Mouse (Mus musculus): ENCODE data around the gene Nectin1. TPM values are rescaled to one million over a fixed set of nuclear protein-coding genes. Genes with fewer than 3 reads are reported as not detected.

Nectin1 gene
- total and polyA plus RNA-seq, 3 experiments = 0.26 to 1.9 (median 1.8) TPM

- in situ Hi-C loops (cut with MboI; ENCODE audit: low pct_ligation_motif_present, low pct_unique_long_range_greater_than_20kb, low sequenced_read_pairs) = no loop called here
- H3K4me1 ChIP-seq (ENCODE audit: control insufficient read depth in 1 of 2, insufficient read depth in 2 of 2) = peaks cover 13 to 59% of the 10 kb centered on the region in 2 experiments
- no peaks in the 10 kb centered on the region for H3K36me3 ChIP-seq (replicated peaks in 1 of 2; ENCODE audit: control insufficient read depth in 1 of 2, insufficient read depth in 1 of 2, low read length in 1 of 2)
- no peak for DNase-seq (ENCODE audit: extremely low read depth)
- no peaks in the 10 kb centered on the region for H3K27me3 ChIP-seq (replicated peaks)
- no peaks in the 10 kb centered on the region for H3K79me2 ChIP-seq (replicated peaks; ENCODE audit: control insufficient read depth, extremely low read depth, insufficient read depth, poor library complexity, severe bottlenecking)
- H3K9ac ChIP-seq (ENCODE audit: insufficient read depth, low read depth) = no peak overlapping the region
- no peak overlapping the region for H3K27ac ChIP-seq (ENCODE audit: insufficient read depth, low read depth)
- H3K4me3 ChIP-seq (replicated peaks in 1 of 3; ENCODE audit: low read depth in 2 of 3, low read length in 2 of 3, poor library complexity in 1 of 3) = no peak overlapping the region
- TF ChIP-seq MAFK (IDR thresholded peaks at IDR 0.05; ENCODE audit: insufficient replicate concordance, low read length) (no peak), MYC (IDR thresholded peaks at IDR 0.05; ENCODE audit: low read depth, low read length) (no peak), NRF1 (IDR thresholded peaks at IDR 0.05; ENCODE audit: low read depth, low read length) (no peak)
- H3K4me2 ChIP-seq (ENCODE audit: insufficient read depth, low read depth, poor library complexity, severe bottlenecking) = no peak overlapping the region
- H3K9me3 ChIP-seq (replicated peaks; ENCODE audit: low read length) = peaks cover under 1% of the 10 kb centered on the region
- dilution Hi-C loops (cut with MboI; ENCODE audit: extremely low pct_ligation_motif_present, extremely low pct_unique_long_range_greater_than_20kb, low sequenced_read_pairs) = no loop called here
These were observed 25.4 kb downstream of the Nectin1 start for GRCm38 (mm10) chr9:43769228-43769627.

- no peaks in the 10 kb centered on the region for H3K79me2 ChIP-seq (replicated peaks; ENCODE audit: control insufficient read depth, extremely low read depth, insufficient read depth, poor library complexity, severe bottlenecking)
- no peak overlapping the region for H3K4me2 ChIP-seq (ENCODE audit: insufficient read depth, low read depth, poor library complexity, severe bottlenecking)
- no peak overlapping the region for H3K9ac ChIP-seq (ENCODE audit: insufficient read depth, low read depth)
- in situ Hi-C loops (cut with MboI; ENCODE audit: low pct_ligation_motif_present, low pct_unique_long_range_greater_than_20kb, low sequenced_read_pairs) (no loop called here), dilution Hi-C loops (cut with MboI; ENCODE audit: extremely low pct_ligation_motif_present, extremely low pct_unique_long_range_greater_than_20kb, low sequenced_read_pairs) (no loop called here)
- TF ChIP-seq MAX (IDR thresholded peaks at IDR 0.05; ENCODE audit: low read length) (no peak), GABPA (IDR thresholded peaks at IDR 0.05; ENCODE audit: insufficient replicate concordance, low read depth, low read length) (no peak), USF1 (IDR thresholded peaks at IDR 0.05; ENCODE audit: low read depth, low read length) (no peak), NRF1 (IDR thresholded peaks at IDR 0.05; ENCODE audit: low read depth, low read length) (no peak)
- no peaks in the 10 kb centered on the region for H3K27me3 ChIP-seq (replicated peaks)
- H3K4me3 ChIP-seq (replicated peaks in 1 of 3; ENCODE audit: low read depth in 2 of 3, low read length in 2 of 3, poor library complexity in 1 of 3) = no peak overlapping the region
- no peaks in the 10 kb centered on the region for H3K36me3 ChIP-seq (replicated peaks in 1 of 2; ENCODE audit: control insufficient read depth in 1 of 2, insufficient read depth in 1 of 2, low read length in 1 of 2)
- H3K9me3 ChIP-seq (replicated peaks; ENCODE audit: low read length) = no peaks in the 10 kb centered on the region
- H3K4me1 ChIP-seq (ENCODE audit: control insufficient read depth in 1 of 2, insufficient read depth in 2 of 2) = peaks cover 13 to 61% of the 10 kb centered on the region in 2 experiments
- no peak for DNase-seq (ENCODE audit: extremely low read depth)
- no peak overlapping the region for H3K27ac ChIP-seq (ENCODE audit: insufficient read depth, low read depth)
These were observed 26.2 kb downstream of the Nectin1 start for GRCm38 (mm10) chr9:43769940-43770339.

DNA sequence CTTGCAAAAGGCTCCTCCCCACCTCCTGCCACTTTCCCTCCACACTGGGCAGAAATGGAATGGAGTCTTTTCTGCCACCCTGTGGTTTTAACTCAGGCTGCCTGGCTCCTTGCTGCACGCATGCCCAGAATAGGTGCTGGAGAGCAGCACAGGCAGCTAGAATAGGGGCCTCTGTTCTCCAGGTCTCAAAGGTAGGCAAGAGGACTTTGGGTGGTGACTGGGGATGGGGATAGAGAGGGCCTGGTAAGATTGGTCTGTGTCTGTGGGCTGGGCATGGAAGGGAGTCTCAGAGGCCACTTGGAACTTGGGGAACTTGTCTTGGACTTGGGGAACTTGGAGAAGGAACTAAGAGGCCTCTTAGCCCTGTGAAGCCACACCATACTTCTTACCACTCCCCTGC is 27.3 kb downstream of the Nectin1 start:
- no peak overlapping the region for H3K4me3 ChIP-seq (replicated peaks in 1 of 3; ENCODE audit: low read depth in 2 of 3, low read length in 2 of 3, poor library complexity in 1 of 3)
- H3K36me3 ChIP-seq (replicated peaks in 1 of 2; ENCODE audit: control insufficient read depth in 1 of 2, insufficient read depth in 1 of 2, low read length in 1 of 2) = no peaks in the 10 kb centered on the region
- H3K27ac ChIP-seq (ENCODE audit: insufficient read depth, low read depth) = no peak overlapping the region
- no peaks in the 10 kb centered on the region for H3K79me2 ChIP-seq (replicated peaks; ENCODE audit: control insufficient read depth, extremely low read depth, insufficient read depth, poor library complexity, severe bottlenecking)
- no peaks in the 10 kb centered on the region for H3K27me3 ChIP-seq (replicated peaks)
- H3K9ac ChIP-seq (ENCODE audit: insufficient read depth, low read depth) = no peak overlapping the region
- DNase-seq (ENCODE audit: extremely low read depth) = no peak
- TF ChIP-seq NRF1 (IDR thresholded peaks at IDR 0.05; ENCODE audit: low read depth, low read length) (0 out of 2 replicates have a peak, but pooled peaks have one; percentile 25), IRF4 (IDR thresholded peaks at IDR 0.05; ENCODE audit: low read depth, low read length) (no peak)
- H3K9me3 ChIP-seq (replicated peaks; ENCODE audit: low read length) = no peaks in the 10 kb centered on the region
- H3K4me2 ChIP-seq (ENCODE audit: insufficient read depth, low read depth, poor library complexity, severe bottlenecking) = no peak overlapping the region
- dilution Hi-C loops (cut with MboI; ENCODE audit: extremely low pct_ligation_motif_present, extremely low pct_unique_long_range_greater_than_20kb, low sequenced_read_pairs) (no loop called here), in situ Hi-C loops (cut with MboI; ENCODE audit: low pct_ligation_motif_present, low pct_unique_long_range_greater_than_20kb, low sequenced_read_pairs) (no loop called here)
- peaks cover 15 to 62% of the 10 kb centered on the region in 2 experiments; a peak in 3 of 4 replicates for H3K4me1 ChIP-seq (ENCODE audit: control insufficient read depth in 1 of 2, insufficient read depth in 2 of 2)
